Mouse (Mus musculus): Measurements from ENCODE around the gene App. TPM values are rescaled to one million over a fixed set of nuclear protein-coding genes. Genes with fewer than 3 reads are reported as not detected.

App gene
- polyA plus RNA-seq, 2 experiments, result 11.9 to 16.9 TPM

GRCm38 (mm10) chr16:85088126-85088525 is 85.4 kb downstream of the App start:
- WGBS (ENCODE audit: insufficient replicate concordance), result 83% methylated on average over 10 of the region's 10 CpGs
- Histone ChIP-seq H3K27me3 (ENCODE audit: control insufficient read depth, insufficient read depth, low read length) (no peaks in the 10 kb centered on the region), H3K9ac (replicated peaks) (no peak overlapping the region), H3K4me1 (replicated peaks; ENCODE audit: control insufficient read depth in 2 of 2, insufficient read depth in 2 of 2, low read length in 1 of 2) (no peaks in the 10 kb centered on the region), H3K4me2 (ENCODE audit: low read depth) (no peak overlapping the region), H3K9me3 (ENCODE audit: control insufficient read depth, low read length) (no peaks in the 10 kb centered on the region), H3K4me3 (ENCODE audit: insufficient read depth in 1 of 2, low read depth in 2 of 2, low read length in 2 of 2) (no peak overlapping the region), H3K27ac (no peak overlapping the region), H3K36me3 (replicated peaks; ENCODE audit: control insufficient read depth, insufficient read depth, low read depth) (no peaks in the 10 kb centered on the region)
- no peak for TF ChIP-seq EP300 (IDR thresholded peaks at IDR 0.05; ENCODE audit: low read depth)
- TF ChIP-seq CTCF (IDR thresholded peaks at IDR 0.05; ENCODE audit: low read depth), result no peak
- ATAC-seq (ENCODE audit: insufficient read depth) (no peak), DNase-seq (ENCODE audit: low read depth in 3 of 3, low spot score in 3 of 3) (no peak)

GRCm38 (mm10) chr16:85086303-85086702 is 87.3 kb downstream of the App start:
- H3K4me2 ChIP-seq (ENCODE audit: low read depth), result no peak overlapping the region
- H3K36me3 ChIP-seq (replicated peaks; ENCODE audit: control insufficient read depth, insufficient read depth, low read depth), result no peaks in the 10 kb centered on the region
- no peaks in the 10 kb centered on the region for H3K9me3 ChIP-seq (ENCODE audit: control insufficient read depth, low read length)
- TF ChIP-seq EP300 (IDR thresholded peaks at IDR 0.05; ENCODE audit: low read depth) (no peak), CTCF (IDR thresholded peaks at IDR 0.05; ENCODE audit: low read depth) (no peak)
- H3K9ac ChIP-seq (replicated peaks), result no peak overlapping the region
- no peaks in the 10 kb centered on the region for H3K4me1 ChIP-seq (replicated peaks; ENCODE audit: control insufficient read depth in 2 of 2, insufficient read depth in 2 of 2, low read length in 1 of 2)
- no peak overlapping the region for H3K4me3 ChIP-seq (ENCODE audit: insufficient read depth in 1 of 2, low read depth in 2 of 2, low read length in 2 of 2)
- no peaks in the 10 kb centered on the region for H3K27me3 ChIP-seq (ENCODE audit: control insufficient read depth, insufficient read depth, low read length)
- WGBS (ENCODE audit: insufficient replicate concordance), result 77% methylated on average over 14 of the region's 14 CpGs
- no peak overlapping the region for H3K27ac ChIP-seq
- DNase-seq (ENCODE audit: low read depth in 3 of 3, low spot score in 3 of 3) (no peak), ATAC-seq (ENCODE audit: insufficient read depth) (no peak)

GRCm38 (mm10) chr16:85085902-85086301 is 87.7 kb downstream of the App start:
- no peak for ATAC-seq (ENCODE audit: insufficient read depth)
- H3K4me3 ChIP-seq (ENCODE audit: insufficient read depth in 1 of 2, low read depth in 2 of 2, low read length in 2 of 2), result no peak overlapping the region
- no peaks in the 10 kb centered on the region for H3K36me3 ChIP-seq (replicated peaks; ENCODE audit: control insufficient read depth, insufficient read depth, low read depth)
- H3K4me1 ChIP-seq (replicated peaks; ENCODE audit: control insufficient read depth in 2 of 2, insufficient read depth in 2 of 2, low read length in 1 of 2), result no peaks in the 10 kb centered on the region
- H3K9me3 ChIP-seq (ENCODE audit: control insufficient read depth, low read length), result no peaks in the 10 kb centered on the region
- TF ChIP-seq EP300 (IDR thresholded peaks at IDR 0.05; ENCODE audit: low read depth) (no peak), CTCF (IDR thresholded peaks at IDR 0.05; ENCODE audit: low read depth) (no peak)
- DNase-seq (ENCODE audit: low read depth in 3 of 3, low spot score in 3 of 3), result no peak
- WGBS (ENCODE audit: insufficient replicate concordance), result 52% methylated on average over 6 of the region's 6 CpGs
- no peak overlapping the region for H3K9ac ChIP-seq (replicated peaks)
- no peaks in the 10 kb centered on the region for H3K27me3 ChIP-seq (ENCODE audit: control insufficient read depth, insufficient read depth, low read length)
- H3K27ac ChIP-seq, result no peak overlapping the region
- H3K4me2 ChIP-seq (ENCODE audit: low read depth), result no peak overlapping the region

GRCm38 (mm10) chr16:85084152-85084551 is 89.4 kb downstream of the App start:
- Histone ChIP-seq H3K9ac (replicated peaks) (no peak overlapping the region), H3K9me3 (ENCODE audit: control insufficient read depth, low read length) (no peaks in the 10 kb centered on the region), H3K4me2 (ENCODE audit: low read depth) (no peak overlapping the region), H3K27ac (no peak overlapping the region), H3K27me3 (ENCODE audit: control insufficient read depth, insufficient read depth, low read length) (no peaks in the 10 kb centered on the region), H3K4me3 (ENCODE audit: insufficient read depth in 1 of 2, low read depth in 2 of 2, low read length in 2 of 2) (no peak overlapping the region), H3K4me1 (replicated peaks; ENCODE audit: control insufficient read depth in 2 of 2, insufficient read depth in 2 of 2, low read length in 1 of 2) (no peaks in the 10 kb centered on the region), H3K36me3 (replicated peaks; ENCODE audit: control insufficient read depth, insufficient read depth, low read depth) (no peaks in the 10 kb centered on the region)
- ATAC-seq (ENCODE audit: insufficient read depth), result no peak
- DNase-seq (ENCODE audit: low read depth in 3 of 3, low spot score in 3 of 3), result no peak
- WGBS (ENCODE audit: insufficient replicate concordance), result 65% methylated on average over 1 of the region's 1 CpGs
- TF ChIP-seq EP300 (IDR thresholded peaks at IDR 0.05; ENCODE audit: low read depth) (no peak), CTCF (IDR thresholded peaks at IDR 0.05; ENCODE audit: low read depth) (no peak)

DNA sequence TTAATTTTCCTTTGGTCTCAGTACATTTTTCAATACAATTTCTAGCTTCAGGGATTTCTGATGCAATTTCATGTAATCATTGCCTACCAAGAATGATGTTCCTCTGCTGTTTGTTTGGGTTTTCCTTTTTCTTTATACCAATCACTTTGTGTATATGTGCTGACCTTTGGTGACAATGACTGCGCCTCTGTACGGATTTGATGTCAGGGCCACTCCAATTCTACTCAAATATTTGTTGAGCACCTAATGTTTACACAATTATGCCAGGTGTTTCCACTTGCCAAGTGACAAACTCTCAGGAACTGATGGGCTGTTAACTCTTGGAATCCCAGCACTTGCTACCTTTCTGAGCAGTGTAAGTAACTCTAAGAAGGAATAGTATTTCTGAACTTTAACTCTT is 98.2 kb downstream of the App start:
- no peak overlapping the region for H3K4me2 ChIP-seq (ENCODE audit: low read depth)
- TF ChIP-seq EP300 (IDR thresholded peaks at IDR 0.05; ENCODE audit: low read depth) (no peak), CTCF (IDR thresholded peaks at IDR 0.05; ENCODE audit: low read depth) (no peak)
- H3K27ac ChIP-seq, result no peak overlapping the region
- H3K9ac ChIP-seq (replicated peaks), result no peak overlapping the region
- no peaks in the 10 kb centered on the region for H3K27me3 ChIP-seq (ENCODE audit: control insufficient read depth, insufficient read depth, low read length)
- H3K4me3 ChIP-seq (ENCODE audit: insufficient read depth in 1 of 2, low read depth in 2 of 2, low read length in 2 of 2), result no peak overlapping the region
- no peaks in the 10 kb centered on the region for H3K9me3 ChIP-seq (ENCODE audit: control insufficient read depth, low read length)
- DNase-seq (ENCODE audit: low read depth in 3 of 3, low spot score in 3 of 3) (no peak), ATAC-seq (ENCODE audit: insufficient read depth) (no peak)
- 63% methylated on average over 2 of the region's 2 CpGs for WGBS (ENCODE audit: insufficient replicate concordance)
- H3K4me1 ChIP-seq (replicated peaks; ENCODE audit: control insufficient read depth in 2 of 2, insufficient read depth in 2 of 2, low read length in 1 of 2), result no peaks in the 10 kb centered on the region
- no peaks in the 10 kb centered on the region for H3K36me3 ChIP-seq (replicated peaks; ENCODE audit: control insufficient read depth, insufficient read depth, low read depth)
